Mouse (Mus musculus): ENCODE results near the gene Pcyt2. TPM values are rescaled to one million over a fixed set of nuclear protein-coding genes. Genes with fewer than 3 reads are reported as not detected.
A peak's percentile ranks its signal among the peaks of the same experiment; 100 is the strongest.

Pcyt2 gene
- polyA plus RNA-seq, 1 experiment = 252 TPM

DNA sequence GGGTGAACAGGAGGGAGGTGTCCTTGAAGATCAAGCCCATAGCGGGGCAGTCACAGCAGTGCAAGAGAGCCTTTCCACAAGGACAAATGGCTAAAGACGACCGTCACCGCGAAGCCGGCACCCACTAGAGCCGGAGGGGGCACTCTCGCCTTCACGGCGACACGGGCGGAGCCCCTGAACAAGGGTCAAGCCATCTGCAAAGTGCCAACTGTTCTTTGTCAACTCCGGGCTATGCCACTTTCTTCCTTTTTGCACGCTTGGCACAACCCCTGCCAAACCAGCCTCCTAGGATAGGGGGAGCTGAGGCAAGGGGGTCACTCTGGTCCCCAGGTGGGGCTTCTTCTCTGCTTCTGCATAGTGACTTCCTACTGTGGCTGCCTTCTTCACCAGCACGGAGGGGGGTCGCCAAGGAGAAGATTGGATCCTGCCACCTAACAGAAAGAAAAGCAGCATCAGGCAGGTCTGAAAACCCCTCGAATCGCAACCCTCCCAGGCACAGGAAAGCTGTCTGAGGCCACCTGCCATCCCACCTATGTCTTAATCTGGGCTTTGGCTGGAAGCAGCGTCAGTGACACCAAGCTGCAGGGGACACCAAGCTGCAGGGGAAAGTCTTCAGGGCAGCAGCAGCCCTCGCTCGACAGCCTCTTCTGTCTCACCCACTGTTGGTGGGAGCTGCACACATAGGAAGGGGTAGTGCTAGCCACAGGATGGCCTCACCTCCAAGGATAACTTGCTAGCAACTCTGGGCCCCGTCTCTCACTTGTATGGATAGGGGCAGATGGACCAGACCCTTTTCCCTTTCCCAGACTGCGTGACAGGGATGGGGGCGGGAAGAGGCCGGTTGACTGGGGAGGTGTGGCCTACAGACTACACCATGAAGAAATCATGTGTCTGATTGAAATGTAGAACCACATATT is 1.1 kb upstream of the Pcyt2 start:
- no peak for DNase-seq (ENCODE audit: extremely low spot score in 1 of 2, low spot score in 1 of 2)

DNA sequence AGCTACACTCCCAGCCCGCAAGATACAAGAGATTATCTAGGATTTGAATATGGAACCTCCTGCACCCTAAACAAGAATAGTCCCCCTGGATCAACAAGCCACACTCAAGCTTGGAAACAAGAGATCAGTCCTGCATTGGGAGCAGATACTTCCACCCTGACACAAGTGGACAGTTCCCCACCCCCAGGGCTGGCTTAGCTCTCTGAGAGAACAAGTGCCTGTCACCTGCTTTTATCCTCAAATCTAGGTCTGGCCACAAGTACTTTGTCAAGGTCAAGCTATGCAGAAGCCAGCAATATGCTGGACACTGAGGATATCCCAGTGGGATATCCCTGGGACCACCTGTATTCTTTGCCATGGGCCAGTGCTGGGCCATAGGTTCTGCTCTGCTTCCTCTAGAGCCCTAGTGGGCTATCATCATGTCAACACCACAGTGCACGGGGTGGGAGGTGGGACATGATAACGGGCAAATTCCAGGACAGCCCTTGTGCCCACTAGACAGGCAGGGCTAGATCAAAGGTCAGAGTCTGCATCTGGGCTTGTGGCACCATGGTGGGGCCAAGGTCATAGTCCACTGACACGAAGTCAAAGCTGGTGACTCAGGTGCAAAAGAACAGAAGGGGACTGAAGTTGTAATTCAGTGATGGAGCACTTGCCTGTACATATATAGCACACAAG is 980 bp downstream of the Pcyt2 start:
- DNase-seq (ENCODE audit: extremely low spot score in 1 of 2, low spot score in 1 of 2) = no peak

DNA sequence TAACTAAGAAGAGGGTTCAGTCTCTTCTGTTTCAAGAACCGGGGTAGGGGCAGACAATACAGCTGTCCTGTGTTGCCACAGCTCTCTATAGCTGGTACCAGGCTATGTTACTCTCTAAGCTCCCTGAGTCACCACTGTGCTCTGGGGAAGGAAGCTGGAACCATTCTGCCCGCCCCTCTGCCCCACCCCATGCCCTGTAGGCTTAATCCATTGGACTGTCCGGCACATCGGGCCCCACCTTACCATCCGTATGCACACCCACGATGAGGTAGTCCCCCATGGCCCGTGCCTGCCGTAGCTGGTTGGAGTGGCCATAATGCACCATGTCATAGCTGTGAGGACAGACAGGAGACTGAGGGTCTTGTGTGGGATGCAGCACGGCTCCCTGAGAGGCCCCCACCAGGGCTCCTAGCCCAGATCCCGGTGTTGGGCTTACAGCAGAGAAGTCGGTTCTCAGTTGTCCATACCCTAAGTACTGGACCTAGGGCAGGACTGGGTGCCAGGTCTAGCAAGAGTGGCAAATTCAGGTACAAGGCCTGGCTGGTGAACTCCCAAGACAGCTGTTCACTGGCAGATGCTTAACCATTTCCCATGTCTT is 2.0 kb downstream of the Pcyt2 start:
- DNase-seq (ENCODE audit: extremely low spot score in 1 of 2, low spot score in 1 of 2) = no peak

DNA sequence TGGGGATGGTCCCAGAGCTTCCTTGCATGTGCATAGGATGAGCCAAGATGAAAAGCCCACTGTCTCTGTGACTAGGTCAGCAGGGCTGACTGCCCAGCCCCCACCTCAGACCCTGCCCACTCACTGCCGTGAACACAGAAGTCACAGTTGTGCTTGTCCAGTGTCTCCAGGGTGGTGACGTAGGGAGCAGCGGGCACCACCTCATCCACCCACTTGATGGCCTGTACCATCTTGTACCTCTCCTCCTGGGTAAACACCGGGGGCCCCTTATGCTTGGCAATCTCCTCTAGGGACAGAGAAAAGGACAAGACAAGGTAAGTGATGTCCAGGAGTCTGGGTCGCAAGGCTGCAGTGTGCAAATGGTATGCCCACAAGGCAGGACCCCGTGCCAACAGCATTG is 2.6 kb downstream of the Pcyt2 start:
- no peak for DNase-seq (ENCODE audit: extremely low spot score in 1 of 2, low spot score in 1 of 2)

DNA sequence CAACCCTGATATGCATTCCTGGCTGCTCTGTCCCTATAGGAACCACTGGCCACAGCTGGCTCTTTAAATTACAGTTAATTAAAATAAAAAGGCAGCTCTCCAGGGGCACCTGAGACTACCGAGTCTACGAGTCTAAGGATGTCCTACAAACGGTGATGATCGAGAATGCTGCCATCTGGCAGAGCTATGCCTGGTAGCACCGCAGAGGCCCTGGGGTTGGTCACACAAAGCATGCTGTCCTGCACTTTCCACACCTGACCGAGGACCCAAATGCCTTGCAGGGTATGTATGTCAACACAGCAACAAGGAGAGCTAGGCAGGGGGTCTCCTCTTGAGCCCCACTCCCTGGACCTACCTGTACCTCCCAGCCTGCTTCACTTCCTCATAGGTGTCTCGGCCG is 3.8 kb downstream of the Pcyt2 start:
- DNase-seq (ENCODE audit: extremely low spot score in 1 of 2, low spot score in 1 of 2) = no peak

- DNase-seq (ENCODE audit: extremely low spot score in 1 of 2, low spot score in 1 of 2) = no peak
Measured at GRCm38 (mm10) chr11:120613481-120613972, 4.2 kb downstream of the Pcyt2 start.

- DNase-seq (ENCODE audit: extremely low spot score in 1 of 2, low spot score in 1 of 2) = peak in 1 of 2 experiments; percentile 75
Measured at GRCm38 (mm10) chr11:120612763-120613162, 5.0 kb downstream of the Pcyt2 start.

DNA sequence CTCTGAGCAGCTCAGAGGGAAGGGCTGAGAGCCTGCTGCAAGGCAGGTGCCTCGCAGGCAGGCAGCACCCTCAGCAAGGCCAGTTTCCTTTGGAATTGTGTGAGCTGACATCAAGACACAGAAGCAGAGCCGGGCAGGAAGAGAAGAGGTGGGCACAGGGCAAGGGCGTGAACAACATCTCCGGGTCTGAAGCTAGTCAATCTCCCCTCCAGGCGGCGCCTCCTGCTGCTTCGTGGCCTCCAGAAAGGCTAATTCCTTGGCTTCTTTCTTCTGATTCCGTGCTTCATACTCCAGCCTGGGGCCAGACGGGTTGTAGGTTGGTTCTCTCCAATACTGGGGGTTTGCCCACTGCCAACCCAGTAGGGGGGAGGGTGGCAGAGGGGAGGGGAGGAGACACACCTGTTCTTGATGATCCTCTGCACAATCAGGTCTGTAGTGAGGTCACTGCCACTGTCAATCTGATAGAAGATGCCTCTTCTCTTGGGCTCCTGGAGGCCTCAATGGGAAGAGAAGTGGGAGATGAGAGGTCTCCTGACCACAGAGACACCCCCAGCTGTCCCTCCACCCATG is 7.2 kb downstream of the Pcyt2 start:
- no peak for DNase-seq (ENCODE audit: extremely low spot score in 1 of 2, low spot score in 1 of 2)

GRCm38 (mm10) chr11:120609250-120609649 is 8.5 kb downstream of the Pcyt2 start:
- DNase-seq (ENCODE audit: extremely low spot score in 1 of 2, low spot score in 1 of 2) = no peak

GRCm38 (mm10) chr11:120608241-120609034 is 9.3 kb downstream of the Pcyt2 start, which contains the start of gene Npb:
Npb (plus strand) TSS chr11:120608477.
- DNase-seq (ENCODE audit: extremely low spot score in 1 of 2, low spot score in 1 of 2) = no peak

- DNase-seq (ENCODE audit: extremely low spot score in 1 of 2, low spot score in 1 of 2) = no peak
Measured at GRCm38 (mm10) chr11:120606764-120607163, 11.0 kb downstream of the Pcyt2 start.

GRCm38 (mm10) chr11:120605667-120606066 is 12.1 kb downstream of the Pcyt2 start:
- DNase-seq (ENCODE audit: extremely low spot score in 1 of 2, low spot score in 1 of 2) = no peak

DNA sequence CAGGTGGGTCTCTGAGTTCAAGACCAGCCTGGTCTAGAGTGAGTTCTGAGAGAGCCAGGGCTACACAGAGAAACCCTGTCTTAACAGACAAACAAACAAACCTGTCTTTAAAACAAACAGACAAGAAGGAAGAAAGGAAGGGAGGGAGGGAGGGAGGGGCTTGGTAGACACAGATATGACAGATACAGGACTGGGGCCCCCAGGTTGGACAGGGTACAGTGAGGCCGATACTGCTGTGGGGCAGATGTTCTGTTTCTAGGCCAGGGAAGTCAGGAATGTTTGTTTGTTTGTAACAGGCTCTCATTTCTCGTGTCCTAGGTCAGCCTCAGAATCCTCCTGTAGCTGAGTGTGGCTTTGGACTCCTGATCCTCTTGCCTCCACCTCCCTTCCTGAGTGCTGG is 14.2 kb downstream of the Pcyt2 start:
- DNase-seq (ENCODE audit: extremely low spot score in 1 of 2, low spot score in 1 of 2) = no peak

GRCm38 (mm10) chr11:120600716-120601115 is 17.0 kb downstream of the Pcyt2 start:
- no peak for DNase-seq (ENCODE audit: extremely low spot score in 1 of 2, low spot score in 1 of 2)

GRCm38 (mm10) chr11:120598990-120599549 is 18.7 kb downstream of the Pcyt2 start:
- no peak for DNase-seq (ENCODE audit: extremely low spot score in 1 of 2, low spot score in 1 of 2)

DNA sequence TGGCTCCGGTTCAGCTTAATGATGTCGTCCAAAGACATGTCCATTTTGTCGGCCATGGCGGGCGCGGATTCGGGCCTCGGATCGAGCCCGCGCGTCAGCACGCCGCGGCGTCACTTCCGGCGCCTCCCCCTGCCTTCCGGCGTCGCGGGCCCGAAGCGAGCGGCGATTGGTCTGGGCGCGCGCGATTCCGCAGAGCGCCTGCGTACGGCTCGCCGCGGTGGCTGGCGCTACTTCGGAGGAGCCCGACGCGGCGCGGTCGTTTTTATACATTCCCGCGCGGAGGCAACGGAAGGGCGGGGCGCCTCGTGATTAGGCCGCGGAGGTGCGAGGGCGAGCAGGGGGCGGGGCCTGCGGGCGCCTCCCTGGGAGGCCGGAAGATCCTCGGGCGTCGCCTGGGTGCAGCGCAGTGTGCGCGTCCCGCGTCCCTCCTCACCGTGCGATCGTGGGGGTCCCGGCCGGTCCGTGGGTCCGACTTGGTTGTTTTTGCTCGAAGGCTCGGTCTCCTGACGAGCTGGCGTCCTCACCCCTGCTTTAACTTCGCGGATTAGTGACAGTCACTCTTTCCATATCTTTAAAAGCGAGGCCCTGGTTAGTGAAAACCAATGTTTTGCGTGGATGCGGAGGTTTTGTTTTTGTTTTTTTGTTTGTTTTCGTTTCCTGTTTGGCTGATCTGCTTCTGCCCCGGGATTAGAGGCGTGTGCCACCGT is 19.3 kb downstream of the Pcyt2 start, which contains the start of the genes Alyref and Anapc11:
Alyref (minus strand) TSS at position 83 of the 707 bp plus-strand sequence.
Anapc11 (plus strand) TSS at position 139 of the 707 bp plus-strand sequence.
- peak; percentile 78 to 91 for DNase-seq (ENCODE audit: extremely low spot score in 1 of 2, low spot score in 1 of 2)

- DNase-seq (ENCODE audit: extremely low spot score in 1 of 2, low spot score in 1 of 2) = no peak
Measured at GRCm38 (mm10) chr11:120597240-120598235, 20.2 kb downstream of the Pcyt2 start.

DNA sequence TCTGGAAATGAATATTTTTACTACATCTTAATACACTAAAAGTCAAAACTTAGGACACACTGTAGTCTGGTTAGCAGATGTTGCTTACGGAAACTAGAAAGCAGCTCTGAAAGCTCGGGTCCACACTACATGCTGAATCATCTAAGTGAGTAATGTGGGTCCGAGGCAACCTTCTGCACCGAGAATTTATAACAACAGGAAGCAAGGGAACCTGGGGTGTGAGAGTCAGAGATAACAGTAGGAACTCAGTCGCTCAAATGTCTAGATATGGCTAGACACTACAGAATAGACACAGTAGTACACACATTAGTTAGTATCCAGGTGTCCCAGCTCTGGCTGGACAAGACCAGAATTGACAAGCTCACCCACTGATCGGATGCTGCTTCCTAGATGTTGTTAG is 29.2 kb downstream of the Pcyt2 start:
- no peak for DNase-seq (ENCODE audit: extremely low spot score in 1 of 2, low spot score in 1 of 2)
